Mouse (Mus musculus) intestine, embryonic 15.5 days (tissue): ENCODE measurements around the gene Myf6. TPM values are rescaled to one million over a fixed set of nuclear protein-coding genes. Genes with fewer than 3 reads are reported as not detected.

Experiments used
- ATAC-seq: fragments of 200-750 bp; cut with Nextera tagmentation; 2 replicates; pipeline ENCODE4 v1.8.0; 2017; ENCODE audit warnings: moderate TSS enrichment, moderate library complexity
- H3K27ac ChIP-seq: fragments of 300-500 bp; sonication (generic); 2 replicates; pipeline ENCODE4 v1.5.1; 2015; ENCODE audit warnings: mild to moderate bottlenecking, inconsistent platforms
- H3K27me3 ChIP-seq: fragments of 300-500 bp; sonication (generic); replicated peaks from 2 replicates; pipeline ENCODE4 v1.6.1; 2015; ENCODE audit warnings: inconsistent platforms
- H3K36me3 ChIP-seq: fragments of 300-500 bp; sonication (generic); 2 replicates; pipeline ENCODE4 v1.6.1; 2015; ENCODE audit warnings: inconsistent platforms
- H3K4me1 ChIP-seq: fragments of 300-500 bp; sonication (generic); replicated peaks from 2 replicates; pipeline ENCODE4 v1.6.1; 2015; ENCODE audit warnings: inconsistent platforms
- H3K4me2 ChIP-seq: fragments of 300-500 bp; sonication (generic); replicated peaks from 2 replicates; pipeline ENCODE4 v1.6.1; 2015; ENCODE audit warnings: mild to moderate bottlenecking, inconsistent platforms
- H3K4me3 ChIP-seq: fragments of 300-500 bp; sonication (generic); replicated peaks from 2 replicates; pipeline ENCODE4 v1.5.1; 2015; ENCODE audit warnings: inconsistent platforms
- H3K9ac ChIP-seq: fragments of 300-500 bp; sonication (generic); 2 replicates; pipeline ENCODE4 v1.6.1; 2015; ENCODE audit warnings: inconsistent platforms
- H3K9me3 ChIP-seq: fragments of 300-500 bp; sonication (generic); 2 replicates; pipeline ENCODE4 v1.6.1; 2016; ENCODE audit warnings: inconsistent platforms
- WGBS: fragments of 180-500 bp; shearing (Covaris S2); methylation state at CpG from one replicate; pipeline ENCODE4 v1.1.7; 2015; 5-methylcytosine and 5-hydroxymethylcytosine counted together
- polyA plus RNA-seq: library from polyadenylated mRNA; unstranded; fragments of >200 nt; fragmentation: Nextera tagmentation; extraction: Ambion mirVana; gene quantifications from 2 replicates; pipeline ENCODE4 v1.2.1, GENCODE M21; 2015

Myf6 gene
- polyA plus RNA-seq: 0.23 TPM in 1 of 2 replicates, not detected in the other

GRCm38 (mm10) chr10:107494568-107494967, at the start of gene Myf6:
Gene Myf6, minus strand, starts transcription at chr10:107494737.
- H3K9me3 ChIP-seq: no peaks in the 10 kb centered on the region
- H3K27ac ChIP-seq: no peak within 1 kb of the TSS
- H3K36me3 ChIP-seq: no peaks in the 10 kb centered on the region
- no peak within 1 kb of the TSS for H3K9ac ChIP-seq
- 90% methylated on average over 6 of the region's 6 CpGs for WGBS
- H3K4me1 ChIP-seq: no peaks in the 10 kb centered on the region
- H3K4me3 ChIP-seq: no peak within 1 kb of the TSS
- ATAC-seq: no peak
- peak within 1 kb of the TSS; percentile 58 for H3K4me2 ChIP-seq
- H3K27me3 ChIP-seq: no peaks in the 10 kb centered on the region

- Histone ChIP-seq H3K4me3 (no peak overlapping the region), H3K4me2 (no peak overlapping the region), H3K9me3 (no peaks in the 10 kb centered on the region), H3K9ac (no peak overlapping the region), H3K27me3 (no peaks in the 10 kb centered on the region), H3K36me3 (no peaks in the 10 kb centered on the region), H3K27ac (no peak overlapping the region), H3K4me1 (no peaks in the 10 kb centered on the region)
- ATAC-seq: no peak
- WGBS: 29% methylated on average over 1 of the region's 1 CpGs
Observed at GRCm38 (mm10) chr10:107543026-107543425, 48.5 kb upstream of the Myf6 start.

- ATAC-seq: no peak
- no peak overlapping the region for H3K4me3 ChIP-seq
- H3K4me1 ChIP-seq: no peaks in the 10 kb centered on the region
- H3K36me3 ChIP-seq: no peaks in the 10 kb centered on the region
- H3K9ac ChIP-seq: no peak overlapping the region
- WGBS: 76% methylated on average over 1 of the region's 1 CpGs
- no peak overlapping the region for H3K27ac ChIP-seq
- H3K4me2 ChIP-seq: no peak overlapping the region
- H3K27me3 ChIP-seq: no peaks in the 10 kb centered on the region
- no peaks in the 10 kb centered on the region for H3K9me3 ChIP-seq
Observed at GRCm38 (mm10) chr10:107528758-107529157, 34.2 kb upstream of the Myf6 start.

GRCm38 (mm10) chr10:107519216-107519615, 24.7 kb upstream of the Myf6 start:
- ATAC-seq: no peak
- H3K27ac ChIP-seq: no peak overlapping the region
- H3K27me3 ChIP-seq: no peaks in the 10 kb centered on the region
- H3K36me3 ChIP-seq: no peaks in the 10 kb centered on the region
- no peak overlapping the region for H3K9ac ChIP-seq
- H3K9me3 ChIP-seq: no peaks in the 10 kb centered on the region
- H3K4me2 ChIP-seq: no peak overlapping the region
- no peak overlapping the region for H3K4me3 ChIP-seq
- no peaks in the 10 kb centered on the region for H3K4me1 ChIP-seq
- 79% methylated on average over 5 of the region's 5 CpGs for WGBS

GRCm38 (mm10) chr10:107516641-107517040, 22.1 kb upstream of the Myf6 start:
- H3K9me3 ChIP-seq: no peaks in the 10 kb centered on the region
- no peaks in the 10 kb centered on the region for H3K4me1 ChIP-seq
- no peak overlapping the region for H3K27ac ChIP-seq
- ATAC-seq: no peak
- H3K4me2 ChIP-seq: no peak overlapping the region
- H3K9ac ChIP-seq: no peak overlapping the region
- no peaks in the 10 kb centered on the region for H3K36me3 ChIP-seq
- no peak overlapping the region for H3K4me3 ChIP-seq
- no peaks in the 10 kb centered on the region for H3K27me3 ChIP-seq
- 66% methylated on average over 7 of the region's 7 CpGs for WGBS

GRCm38 (mm10) chr10:107514735-107515134, 20.2 kb upstream of the Myf6 start:
- no peaks in the 10 kb centered on the region for H3K4me1 ChIP-seq
- no peaks in the 10 kb centered on the region for H3K36me3 ChIP-seq
- WGBS: 81% methylated on average over 7 of the region's 7 CpGs
- H3K4me2 ChIP-seq: no peak overlapping the region
- H3K9ac ChIP-seq: no peak overlapping the region
- no peak overlapping the region for H3K4me3 ChIP-seq
- H3K27ac ChIP-seq: no peak overlapping the region
- H3K27me3 ChIP-seq: no peaks in the 10 kb centered on the region
- H3K9me3 ChIP-seq: no peaks in the 10 kb centered on the region
- no peak for ATAC-seq

GRCm38 (mm10) chr10:107506397-107506796, 11.9 kb upstream of the Myf6 start:
- H3K27ac ChIP-seq: no peak overlapping the region
- H3K27me3 ChIP-seq: no peaks in the 10 kb centered on the region
- H3K36me3 ChIP-seq: no peaks in the 10 kb centered on the region
- no peak overlapping the region for H3K4me3 ChIP-seq
- no peak overlapping the region for H3K4me2 ChIP-seq
- 87% methylated on average over 2 of the region's 2 CpGs for WGBS
- no peak overlapping the region for H3K9ac ChIP-seq
- H3K9me3 ChIP-seq: no peaks in the 10 kb centered on the region
- no peaks in the 10 kb centered on the region for H3K4me1 ChIP-seq
- no peak for ATAC-seq

- no peaks in the 10 kb centered on the region for H3K27me3 ChIP-seq
- ATAC-seq: no peak
- H3K4me1 ChIP-seq: no peaks in the 10 kb centered on the region
- H3K4me2 ChIP-seq: no peak overlapping the region
- H3K4me3 ChIP-seq: no peak overlapping the region
- 58% methylated on average over 4 of the region's 4 CpGs for WGBS
- H3K27ac ChIP-seq: no peak overlapping the region
- H3K9me3 ChIP-seq: no peaks in the 10 kb centered on the region
- no peak overlapping the region for H3K9ac ChIP-seq
- no peaks in the 10 kb centered on the region for H3K36me3 ChIP-seq
Observed at GRCm38 (mm10) chr10:107503430-107503829, 8.9 kb upstream of the Myf6 start.

GRCm38 (mm10) chr10:107502193-107502592, 7.7 kb upstream of the Myf6 start:
- Histone ChIP-seq H3K27me3 (no peaks in the 10 kb centered on the region), H3K9ac (no peak overlapping the region), H3K4me2 (no peak overlapping the region), H3K27ac (no peak overlapping the region), H3K4me1 (no peaks in the 10 kb centered on the region), H3K4me3 (no peak overlapping the region), H3K36me3 (no peaks in the 10 kb centered on the region), H3K9me3 (no peaks in the 10 kb centered on the region)
- 82% methylated on average over 7 of the region's 7 CpGs for WGBS
- ATAC-seq: no peak

- ATAC-seq: no peak
Observed at GRCm38 (mm10) chr10:107499656-107500055, 5.1 kb upstream of the Myf6 start.

GRCm38 (mm10) chr10:107496402-107496801, 1.9 kb upstream of the Myf6 start:
- no peaks in the 10 kb centered on the region for H3K4me1 ChIP-seq
- no peak overlapping the region for H3K4me2 ChIP-seq
- no peaks in the 10 kb centered on the region for H3K27me3 ChIP-seq
- no peak overlapping the region for H3K9ac ChIP-seq
- no peak overlapping the region for H3K4me3 ChIP-seq
- H3K9me3 ChIP-seq: no peaks in the 10 kb centered on the region
- no peak for ATAC-seq
- no peaks in the 10 kb centered on the region for H3K36me3 ChIP-seq
- 94% methylated on average over 1 of the region's 1 CpGs for WGBS
- H3K27ac ChIP-seq: no peak overlapping the region

More at GRCm38 (mm10) chr10:107499656-107500055, 5.1 kb upstream of the Myf6 start:
- 84% methylated on average over 7 of the region's 7 CpGs for WGBS
- H3K36me3 ChIP-seq: no peaks in the 10 kb centered on the region
- H3K9me3 ChIP-seq: no peaks in the 10 kb centered on the region
- no peak overlapping the region for H3K4me2 ChIP-seq
- no peak overlapping the region for H3K9ac ChIP-seq
- H3K4me1 ChIP-seq: no peaks in the 10 kb centered on the region
- H3K27ac ChIP-seq: no peak overlapping the region
- H3K27me3 ChIP-seq: no peaks in the 10 kb centered on the region
- no peak overlapping the region for H3K4me3 ChIP-seq

- Histone ChIP-seq H3K36me3 (no peaks in the 10 kb centered on the region), H3K9ac (no peak overlapping the region), H3K4me2 (peak overlapping the region; percentile 58), H3K4me3 (peak overlapping the region; percentile 15; the same call in 1 of the 2 replicates), H3K27me3 (no peaks in the 10 kb centered on the region), H3K9me3 (no peaks in the 10 kb centered on the region), H3K27ac (no peak overlapping the region), H3K4me1 (no peaks in the 10 kb centered on the region)
- 50% methylated on average over 20 of the region's 20 CpGs for WGBS
- peak; percentile 61 for ATAC-seq
Observed at GRCm38 (mm10) chr10:107493580-107494474, 710 bp downstream of the Myf6 start.
